Mouse (Mus musculus) limb, embryonic 12.5 days (tissue): ENCODE measurements at regions not wholly inside any gene's neighbourhood (a gene's known extent, or its start where the extent isn't known, plus 50 kb on each side); places are given as distances from the start of the nearest gene placed in this dataset.

ENCODE experiments used
- ATAC-seq: fragments of 200-750 bp; cut with Nextera tagmentation; 2 replicates; pipeline ENCODE4 v1.8.0; 2017; ENCODE audit warnings: low read depth, moderate TSS enrichment; ENCODE audit not compliant: insufficient number of reproducible peaks, insufficient read depth, low FRiP score, low TSS enrichment
- H3K27ac ChIP-seq: fragments of 300-500 bp; sonication (generic); 2 replicates; pipeline ENCODE4 v1.5.1; 2016; ENCODE audit warnings: mild to moderate bottlenecking, moderate library complexity
- H3K27me3 ChIP-seq: fragments of 300-500 bp; sonication (generic); 2 replicates; pipeline ENCODE4 v1.6.1; 2016; ENCODE audit warnings: mild to moderate bottlenecking, moderate library complexity
- H3K36me3 ChIP-seq: fragments of 300-500 bp; sonication (generic); 2 replicates; pipeline ENCODE4 v1.6.1; 2016; ENCODE audit warnings: mild to moderate bottlenecking, moderate library complexity
- H3K4me1 ChIP-seq: fragments of 300-500 bp; sonication (generic); replicated peaks from 2 replicates; pipeline ENCODE4 v1.6.1; 2016
- H3K4me2 ChIP-seq: fragments of 300-500 bp; sonication (generic); 2 replicates; pipeline ENCODE4 v1.6.1; 2016; ENCODE audit warnings: mild to moderate bottlenecking, moderate library complexity
- H3K4me3 ChIP-seq: fragments of 300-500 bp; sonication (generic); replicated peaks from 2 replicates; pipeline ENCODE4 v1.5.1; 2016; ENCODE audit warnings: mild to moderate bottlenecking
- H3K9ac ChIP-seq: fragments of 300-500 bp; sonication (generic); replicated peaks from 2 replicates; pipeline ENCODE4 v1.6.1; 2016; ENCODE audit warnings: mild to moderate bottlenecking, moderate library complexity
- H3K9me3 ChIP-seq: fragments of 300-500 bp; sonication (generic); 2 replicates; pipeline ENCODE4 v1.6.1; 2016; ENCODE audit warnings: mild to moderate bottlenecking, moderate library complexity
- WGBS: fragments of 180-500 bp; shearing (Covaris S2); methylation state at CpG from one replicate; pipeline ENCODE4 v1.1.7; 2016; 5-methylcytosine and 5-hydroxymethylcytosine counted together

- Histone ChIP-seq H3K4me2 (no peak overlapping the region), H3K4me1 (no peaks in the 10 kb centered on the region), H3K9me3 (no peaks in the 10 kb centered on the region), H3K27ac (no peak overlapping the region), H3K4me3 (no peak overlapping the region), H3K9ac (no peak overlapping the region), H3K36me3 (no peaks in the 10 kb centered on the region), H3K27me3 (no peaks in the 10 kb centered on the region)
- whole genome bisulfite sequencing: 70% methylated on average over 2 of the region's 2 CpGs
- no peak for ATAC-seq
Observed at GRCm38 (mm10) chr14:29818751-29819150, 97.1 kb upstream of the Cacna2d3 start.

GRCm38 (mm10) chr14:29837063-29837462 is 115.4 kb upstream of the Cacna2d3 start:
- Histone ChIP-seq H3K4me2 (no peak overlapping the region), H3K36me3 (no peaks in the 10 kb centered on the region), H3K9me3 (no peaks in the 10 kb centered on the region), H3K4me1 (no peaks in the 10 kb centered on the region), H3K27ac (no peak overlapping the region), H3K27me3 (no peaks in the 10 kb centered on the region), H3K4me3 (no peak overlapping the region), H3K9ac (no peak overlapping the region)
- 80% methylated on average over 1 of the region's 1 CpGs for WGBS
- ATAC-seq: no peak

- no peaks in the 10 kb centered on the region for H3K36me3 ChIP-seq
- 86% methylated on average over 3 of the region's 3 CpGs for WGBS
- no peaks in the 10 kb centered on the region for H3K27me3 ChIP-seq
- H3K4me2 ChIP-seq: no peak overlapping the region
- ATAC-seq: no peak
- no peak overlapping the region for H3K9ac ChIP-seq
- no peaks in the 10 kb centered on the region for H3K9me3 ChIP-seq
- H3K4me3 ChIP-seq: no peak overlapping the region
- H3K4me1 ChIP-seq: no peaks in the 10 kb centered on the region
- H3K27ac ChIP-seq: no peak overlapping the region
Observed at GRCm38 (mm10) chr14:29839576-29839975, 117.9 kb upstream of the Cacna2d3 start.

- no peak overlapping the region for H3K4me3 ChIP-seq
- H3K27ac ChIP-seq: no peak overlapping the region
Observed at GRCm38 (mm10) chr14:29841361-29842117, 119.9 kb upstream of the Cacna2d3 start.

GRCm38 (mm10) chr14:29847661-29848060 is 120.4 kb upstream of the Selenok start:
- no peak for ATAC-seq
- H3K27ac ChIP-seq: no peak overlapping the region

More at GRCm38 (mm10) chr14:29841361-29842117, 119.9 kb upstream of the Cacna2d3 start:
- Histone ChIP-seq H3K9me3 (no peaks in the 10 kb centered on the region), H3K9ac (no peak overlapping the region), H3K36me3 (no peaks in the 10 kb centered on the region), H3K27me3 (no peaks in the 10 kb centered on the region), H3K4me1 (no peaks in the 10 kb centered on the region), H3K4me2 (no peak overlapping the region)
- ATAC-seq: no peak
- 80% methylated on average over 7 of the region's 7 CpGs for WGBS

GRCm38 (mm10) chr14:29851286-29851685 is 116.8 kb upstream of the Selenok start:
- H3K9ac ChIP-seq: no peak overlapping the region
- no peaks in the 10 kb centered on the region for H3K27me3 ChIP-seq
- H3K4me3 ChIP-seq: no peak overlapping the region
- no peaks in the 10 kb centered on the region for H3K36me3 ChIP-seq
- WGBS: 69% methylated on average over 5 of the region's 5 CpGs
- H3K27ac ChIP-seq: no peak overlapping the region
- H3K4me1 ChIP-seq: no peaks in the 10 kb centered on the region
- H3K4me2 ChIP-seq: no peak overlapping the region
- no peaks in the 10 kb centered on the region for H3K9me3 ChIP-seq
- ATAC-seq: no peak

More at GRCm38 (mm10) chr14:29847661-29848060, 120.4 kb upstream of the Selenok start:
- Histone ChIP-seq H3K9ac (no peak overlapping the region), H3K9me3 (no peaks in the 10 kb centered on the region), H3K36me3 (no peaks in the 10 kb centered on the region), H3K27me3 (no peaks in the 10 kb centered on the region), H3K4me2 (no peak overlapping the region), H3K4me3 (no peak overlapping the region), H3K4me1 (no peaks in the 10 kb centered on the region)
- WGBS: 89% methylated on average over 7 of the region's 7 CpGs

- Histone ChIP-seq H3K4me2 (no peak overlapping the region), H3K9ac (no peak overlapping the region), H3K4me1 (no peaks in the 10 kb centered on the region), H3K36me3 (no peaks in the 10 kb centered on the region), H3K27ac (no peak overlapping the region), H3K4me3 (no peak overlapping the region), H3K9me3 (no peaks in the 10 kb centered on the region), H3K27me3 (no peaks in the 10 kb centered on the region)
- ATAC-seq: no peak
- WGBS: 84% methylated on average over 11 of the region's 11 CpGs
Observed at GRCm38 (mm10) chr14:29851956-29852725, 116.0 kb upstream of the Selenok start.

- no peaks in the 10 kb centered on the region for H3K4me1 ChIP-seq
- H3K27me3 ChIP-seq: no peaks in the 10 kb centered on the region
- no peak overlapping the region for H3K9ac ChIP-seq
- no peak for ATAC-seq
- WGBS: 85% methylated on average over 1 of the region's 1 CpGs
- no peak overlapping the region for H3K4me3 ChIP-seq
- H3K4me2 ChIP-seq: no peak overlapping the region
- H3K9me3 ChIP-seq: no peaks in the 10 kb centered on the region
- no peak overlapping the region for H3K27ac ChIP-seq
- no peaks in the 10 kb centered on the region for H3K36me3 ChIP-seq
Observed at GRCm38 (mm10) chr14:29862032-29862431, 106.1 kb upstream of the Selenok start.

- WGBS: 86% methylated on average over 7 of the region's 7 CpGs
- H3K27me3 ChIP-seq: no peaks in the 10 kb centered on the region
- no peaks in the 10 kb centered on the region for H3K36me3 ChIP-seq
- no peaks in the 10 kb centered on the region for H3K4me1 ChIP-seq
- H3K4me2 ChIP-seq: no peak overlapping the region
- ATAC-seq: no peak
- no peak overlapping the region for H3K4me3 ChIP-seq
- H3K27ac ChIP-seq: no peak overlapping the region
- H3K9ac ChIP-seq: no peak overlapping the region
- H3K9me3 ChIP-seq: no peaks in the 10 kb centered on the region
Observed at GRCm38 (mm10) chr14:29866455-29867275, 101.4 kb upstream of the Selenok start.

- ATAC-seq: no peak
- Histone ChIP-seq H3K4me1 (no peaks in the 10 kb centered on the region), H3K4me3 (no peak overlapping the region), H3K27me3 (no peaks in the 10 kb centered on the region), H3K27ac (no peak overlapping the region), H3K9ac (no peak overlapping the region), H3K4me2 (no peak overlapping the region), H3K9me3 (no peaks in the 10 kb centered on the region), H3K36me3 (no peaks in the 10 kb centered on the region)
- 51% methylated on average over 6 of the region's 6 CpGs for WGBS
Observed at GRCm38 (mm10) chr14:29867311-29867710, 100.8 kb upstream of the Selenok start.

GRCm38 (mm10) chr14:29869930-29870329 is 98.2 kb upstream of the Selenok start:
- Histone ChIP-seq H3K4me2 (no peak overlapping the region), H3K4me3 (no peak overlapping the region), H3K9me3 (no peaks in the 10 kb centered on the region), H3K27ac (no peak overlapping the region), H3K4me1 (no peaks in the 10 kb centered on the region), H3K27me3 (no peaks in the 10 kb centered on the region), H3K36me3 (no peaks in the 10 kb centered on the region), H3K9ac (no peak overlapping the region)
- ATAC-seq: no peak
- WGBS: 94% methylated on average over 9 of the region's 9 CpGs
